ENCODE assay signal across 8 mouse cellular contexts in genomic region chr5:65401251-65401994, GRCm38 (mm10). TPM values are rescaled to one million over a fixed set of nuclear protein-coding genes. Genes with fewer than 3 reads are reported as not detected.
DNase-seq lines count a peak whose midpoint lies in the region; ATAC-seq and TF ChIP-seq lines count a peak whose summit lies in the region.

No protein-coding gene starts in this region.

- H3K36me3 ChIP-seq in midbrain, embryonic 11.5 days (ENCODE audit: control insufficient read depth, insufficient read depth, low read length): peaks cover 9% of the 10 kb centered on the region
- H3K36me3 ChIP-seq in midbrain, embryonic 16.5 days (ENCODE audit: control insufficient read depth, insufficient read depth, low read length): peaks cover 21% of the 10 kb centered on the region
- peaks cover 71% of the 10 kb centered on the region for H3K36me3 ChIP-seq in intestine, postnatal 0 days (ENCODE audit: control insufficient read depth, insufficient read depth)

- 32% methylated on average over 2 of the region's 2 CpGs for WGBS in midbrain, embryonic 11.5 days
- 24% methylated on average over 2 of the region's 2 CpGs for WGBS in midbrain, embryonic 16.5 days
- WGBS in intestine, postnatal 0 days: 31% methylated on average over 2 of the region's 2 CpGs

- H3K9me3 ChIP-seq in midbrain, embryonic 11.5 days (ENCODE audit: control insufficient read depth, low read length): no peaks in the 10 kb centered on the region
- H3K9me3 ChIP-seq in midbrain, embryonic 16.5 days (replicated peaks; ENCODE audit: control insufficient read depth, low read length, poor library complexity, severe bottlenecking): no peaks in the 10 kb centered on the region
- H3K9me3 ChIP-seq in intestine, postnatal 0 days (ENCODE audit: control insufficient read depth): no peaks in the 10 kb centered on the region

- no peak for TF ChIP-seq POLR2A in cortical plate, adult 2 months (IDR thresholded peaks at IDR 0.05; ENCODE audit: extremely low read depth, insufficient read depth, low read length)

- H3K9ac ChIP-seq in midbrain, embryonic 11.5 days (ENCODE audit: low read length): no peak overlapping the region
- no peak overlapping the region for H3K9ac ChIP-seq in midbrain, embryonic 16.5 days (ENCODE audit: low read depth, low read length)
- H3K9ac ChIP-seq in intestine, postnatal 0 days (ENCODE audit: low read depth, low read length): no peak overlapping the region

- peak; percentile 95 for TF ChIP-seq CTCF in cortical plate, adult 2 months (IDR thresholded peaks at IDR 0.05; ENCODE audit: extremely low read depth, insufficient read depth, low read length)
- TF ChIP-seq CTCF in intestine, postnatal 0 days (IDR thresholded peaks at IDR 0.05; ENCODE audit: low read depth): peak; percentile 98

- H3K27ac ChIP-seq in midbrain, embryonic 11.5 days (ENCODE audit: low read depth, low read length): no peak overlapping the region
- H3K27ac ChIP-seq in midbrain, embryonic 16.5 days (ENCODE audit: low read length): no peak overlapping the region
- H3K27ac ChIP-seq in cortical plate, adult 2 months (ENCODE audit: insufficient read depth, low read length): no peak overlapping the region
- H3K27ac ChIP-seq in intestine, postnatal 0 days (ENCODE audit: low read depth, low read length): no peak overlapping the region

- no peaks in the 10 kb centered on the region for H3K27me3 ChIP-seq in midbrain, embryonic 11.5 days (ENCODE audit: control insufficient read depth, insufficient read depth, low read length)
- no peaks in the 10 kb centered on the region for H3K27me3 ChIP-seq in midbrain, embryonic 16.5 days (ENCODE audit: control insufficient read depth, insufficient read depth, low read depth, low read length)
- H3K27me3 ChIP-seq in intestine, postnatal 0 days (replicated peaks; ENCODE audit: control insufficient read depth, insufficient read depth, low read length): no peaks in the 10 kb centered on the region

- no peak overlapping the region for H3K4me3 ChIP-seq in midbrain, embryonic 11.5 days (ENCODE audit: low read depth, low read length)
- no peak overlapping the region for H3K4me3 ChIP-seq in midbrain, embryonic 16.5 days (ENCODE audit: low read depth, low read length)
- no peak overlapping the region for H3K4me3 ChIP-seq in cortical plate, adult 2 months (ENCODE audit: insufficient read depth, low read length)
- H3K4me3 ChIP-seq in intestine, postnatal 0 days (ENCODE audit: low read depth, low read length): no peak overlapping the region

- peak; percentile 59; the same call in 1 of the 2 replicates for ATAC-seq in midbrain, embryonic 11.5 days (ENCODE audit: low FRiP score)
- no peak; the same call in 1 of the 2 replicates for ATAC-seq in midbrain, embryonic 16.5 days
- ATAC-seq in intestine, postnatal 0 days: peak; percentile 72

- intact Hi-C loops in gastrocnemius, postnatal 14 days (cut with DNase I; ENCODE audit: low total_unique reads): loop anchor here (10.0 kb wide), 1 partner anchor 293 kb away; the partner anchor contains the start of gene Pds5a
- intact Hi-C loops in left cerebral cortex, postnatal 4 days (cut with DNase I): no loop called here

- peak; percentile 94 for DNase-seq in midbrain, embryonic 11.5 days (ENCODE audit: low spot score, missing footprints)
- peak; percentile 73 for DNase-seq in gastrocnemius, postnatal 14 days
- peak; percentile 78 for DNase-seq in left cerebral cortex, postnatal 4 days
- peak; percentile 57 to 67 for DNase-seq in monocyte, adult 2 months (ENCODE audit: low read depth in 1 of 2, low spot score in 2 of 2)
- DNase-seq in spleen, postnatal 14 days (ENCODE audit: low spot score in 2 of 2): peak; percentile 51 to 71

- no peaks in the 10 kb centered on the region for H3K4me1 ChIP-seq in midbrain, embryonic 11.5 days (ENCODE audit: control insufficient read depth, insufficient read depth, low read length)
- H3K4me1 ChIP-seq in midbrain, embryonic 16.5 days (ENCODE audit: control insufficient read depth, insufficient read depth, low read length): no peaks in the 10 kb centered on the region
- no peaks in the 10 kb centered on the region for H3K4me1 ChIP-seq in cortical plate, adult 2 months (ENCODE audit: control insufficient read depth, insufficient read depth, low read length)
- no peaks in the 10 kb centered on the region for H3K4me1 ChIP-seq in intestine, postnatal 0 days (replicated peaks; ENCODE audit: control insufficient read depth, insufficient read depth, low read length)

- no peak overlapping the region for H3K4me2 ChIP-seq in midbrain, embryonic 11.5 days
- H3K4me2 ChIP-seq in midbrain, embryonic 16.5 days (ENCODE audit: low read length): no peak overlapping the region
- H3K4me2 ChIP-seq in intestine, postnatal 0 days (replicated peaks; ENCODE audit: low read depth): no peak overlapping the region

RNA-seq across cellular contexts. Expression of gene Lias, which starts 10.1 kb away (rescaled TPM):
- polyA plus RNA-seq in midbrain, embryonic 11.5 days (2014; fragmentation: Nextera tagmentation; extraction: Ambion mirVana): 67.4 and 67.8 TPM in 2 replicates
- polyA plus RNA-seq in midbrain, embryonic 16.5 days (2015; fragmentation: Nextera tagmentation; extraction: Ambion mirVana): 65.1 and 65.9 TPM in 2 replicates
- polyA plus RNA-seq in cortical plate, adult 2 months (2012; rRNA removed): 40.6 and 43.7 TPM in 2 replicates
- 10 to 100 TPM; 43.3 to 50.3 TPM for total RNA-seq in gastrocnemius, postnatal 14 days (2021)
- polyA plus RNA-seq in intestine, postnatal 0 days (2015; fragmentation: Nextera tagmentation; extraction: Ambion mirVana): 40.6 and 41.9 TPM in 2 replicates
- 10 to 100 TPM; 33.5 to 35.5 TPM for total RNA-seq in left cerebral cortex, postnatal 4 days (2021)

RNA-seq across cellular contexts. Expression of gene Rpl9, which starts 10.2 kb away (rescaled TPM):
- 896 and 929 TPM in 2 replicates for polyA plus RNA-seq in midbrain, embryonic 11.5 days (2014; fragmentation: Nextera tagmentation; extraction: Ambion mirVana)
- 509 and 528 TPM in 2 replicates for polyA plus RNA-seq in midbrain, embryonic 16.5 days (2015; fragmentation: Nextera tagmentation; extraction: Ambion mirVana)
- 722 and 754 TPM in 2 replicates for polyA plus RNA-seq in cortical plate, adult 2 months (2012; rRNA removed)
- total RNA-seq in gastrocnemius, postnatal 14 days (2021): 100 to 1,000 TPM; 571 to 666 TPM
- 650 and 657 TPM in 2 replicates for polyA plus RNA-seq in intestine, postnatal 0 days (2015; fragmentation: Nextera tagmentation; extraction: Ambion mirVana)
- 100 to 1,000 TPM; 777 to 795 TPM for total RNA-seq in left cerebral cortex, postnatal 4 days (2021)

RNA-seq across cellular contexts. Expression of gene Ugdh, which starts 34.3 kb away (rescaled TPM):
- 55.0 and 63.3 TPM in 2 replicates for polyA plus RNA-seq in midbrain, embryonic 11.5 days (2014; fragmentation: Nextera tagmentation; extraction: Ambion mirVana)
- 44.2 and 46.0 TPM in 2 replicates for polyA plus RNA-seq in midbrain, embryonic 16.5 days (2015; fragmentation: Nextera tagmentation; extraction: Ambion mirVana)
- 25.2 and 26.5 TPM in 2 replicates for polyA plus RNA-seq in cortical plate, adult 2 months (2012; rRNA removed)
- 10 to 100 TPM; 12.0 to 14.4 TPM for total RNA-seq in gastrocnemius, postnatal 14 days (2021)
- polyA plus RNA-seq in intestine, postnatal 0 days (2015; fragmentation: Nextera tagmentation; extraction: Ambion mirVana): 298 and 303 TPM in 2 replicates
- total RNA-seq in left cerebral cortex, postnatal 4 days (2021): 10 to 100 TPM; 46.0 to 48.8 TPM

RNA-seq across cellular contexts. Expression of gene Klb, which starts 53.3 kb away (rescaled TPM):
- polyA plus RNA-seq in midbrain, embryonic 11.5 days (2014; fragmentation: Nextera tagmentation; extraction: Ambion mirVana): 0.04 and 0.14 TPM in 2 replicates
- 0.09 and 0.15 TPM in 2 replicates for polyA plus RNA-seq in midbrain, embryonic 16.5 days (2015; fragmentation: Nextera tagmentation; extraction: Ambion mirVana)
- polyA plus RNA-seq in cortical plate, adult 2 months (2012; rRNA removed): 0.33 and 0.36 TPM in 2 replicates
- total RNA-seq in gastrocnemius, postnatal 14 days (2021): under 1 TPM in 1 of 2 experiments, not detected in 1; 0.21 TPM
- polyA plus RNA-seq in intestine, postnatal 0 days (2015; fragmentation: Nextera tagmentation; extraction: Ambion mirVana): 2.6 and 3.8 TPM in 2 replicates
- total RNA-seq in left cerebral cortex, postnatal 4 days (2021): under 1 TPM; 0.28 to 0.38 TPM
